Mouse (Mus musculus): ENCODE results near the gene Tex264. TPM values are rescaled to one million over a fixed set of nuclear protein-coding genes. Genes with fewer than 3 reads are reported as not detected.

Tex264 gene
- polyA plus RNA-seq, 1 experiment from 2014 or later, result 67.7 TPM

- TF ChIP-seq EP300 (IDR thresholded peaks at IDR 0.05) (no peak), CTCF (IDR thresholded peaks at IDR 0.05) (no peak)
- no peak within 1 kb of the TSS for H3K9ac ChIP-seq (replicated peaks; ENCODE audit: low read depth)
- no peaks in the 10 kb centered on the region for H3K27me3 ChIP-seq (replicated peaks; ENCODE audit: insufficient read depth, low read length)
- no peak within 1 kb of the TSS for H3K4me2 ChIP-seq (replicated peaks; ENCODE audit: low read depth, low read length)
- WGBS, result 64% methylated on average over 2 of the region's 2 CpGs
- H3K36me3 ChIP-seq (ENCODE audit: insufficient read depth, low read length), result no peaks in the 10 kb centered on the region
- ATAC-seq (no peak), DNase-seq (ENCODE audit: low spot score) (no peak)
- H3K4me3 ChIP-seq (ENCODE audit: low read depth, low read length), result no peak within 1 kb of the TSS
- no peaks in the 10 kb centered on the region for H3K9me3 ChIP-seq (ENCODE audit: low read length)
- H3K27ac ChIP-seq (ENCODE audit: low read length), result no peak within 1 kb of the TSS
- H3K4me1 ChIP-seq (ENCODE audit: insufficient read depth, low read depth, low read length), result no peaks in the 10 kb centered on the region
These were observed 59.4 kb downstream of the Tex264 start, which contains the start of gene Iqcf6 for GRCm38 (mm10) chr9:106626282-106626681. Gene Iqcf6 (plus strand): TSS chr9:106626582.

- no peak for TF ChIP-seq EP300 (IDR thresholded peaks at IDR 0.05)
- TF ChIP-seq CTCF (IDR thresholded peaks at IDR 0.05), result no peak
- H3K4me3 ChIP-seq (ENCODE audit: low read depth, low read length), result no peak overlapping the region
- no peak for ATAC-seq
- no peak for DNase-seq (ENCODE audit: low spot score)
- 87% methylated on average over 3 of the region's 3 CpGs for WGBS
- H3K27me3 ChIP-seq (replicated peaks; ENCODE audit: insufficient read depth, low read length), result no peaks in the 10 kb centered on the region
- no peak overlapping the region for H3K9ac ChIP-seq (replicated peaks; ENCODE audit: low read depth)
- H3K27ac ChIP-seq (ENCODE audit: low read length), result no peak overlapping the region
- no peaks in the 10 kb centered on the region for H3K36me3 ChIP-seq (ENCODE audit: insufficient read depth, low read length)
- H3K9me3 ChIP-seq (ENCODE audit: low read length), result no peaks in the 10 kb centered on the region
- no peaks in the 10 kb centered on the region for H3K4me1 ChIP-seq (ENCODE audit: insufficient read depth, low read depth, low read length)
- no peak overlapping the region for H3K4me2 ChIP-seq (replicated peaks; ENCODE audit: low read depth, low read length)
These were observed 68.2 kb downstream of the Tex264 start for GRCm38 (mm10) chr9:106617496-106617895.

GRCm38 (mm10) chr9:106616306-106616705 is 69.4 kb downstream of the Tex264 start:
- Histone ChIP-seq H3K9ac (replicated peaks; ENCODE audit: low read depth) (no peak overlapping the region), H3K27me3 (replicated peaks; ENCODE audit: insufficient read depth, low read length) (no peaks in the 10 kb centered on the region), H3K4me1 (ENCODE audit: insufficient read depth, low read depth, low read length) (no peaks in the 10 kb centered on the region), H3K36me3 (ENCODE audit: insufficient read depth, low read length) (no peaks in the 10 kb centered on the region), H3K9me3 (ENCODE audit: low read length) (no peaks in the 10 kb centered on the region), H3K4me3 (ENCODE audit: low read depth, low read length) (no peak overlapping the region), H3K4me2 (replicated peaks; ENCODE audit: low read depth, low read length) (no peak overlapping the region), H3K27ac (ENCODE audit: low read length) (no peak overlapping the region)
- TF ChIP-seq CTCF (IDR thresholded peaks at IDR 0.05), result no peak
- ATAC-seq (no peak), DNase-seq (ENCODE audit: low spot score) (no peak)
- 66% methylated on average over 9 of the region's 9 CpGs for WGBS

GRCm38 (mm10) chr9:106614616-106615015 is 71.1 kb downstream of the Tex264 start:
- WGBS, result 9% methylated on average over 3 of the region's 3 CpGs
- Histone ChIP-seq H3K27ac (ENCODE audit: low read length) (no peak overlapping the region), H3K9me3 (ENCODE audit: low read length) (no peaks in the 10 kb centered on the region), H3K4me3 (ENCODE audit: low read depth, low read length) (no peak overlapping the region), H3K9ac (replicated peaks; ENCODE audit: low read depth) (no peak overlapping the region), H3K4me1 (ENCODE audit: insufficient read depth, low read depth, low read length) (no peaks in the 10 kb centered on the region), H3K36me3 (ENCODE audit: insufficient read depth, low read length) (no peaks in the 10 kb centered on the region), H3K4me2 (replicated peaks; ENCODE audit: low read depth, low read length) (no peak overlapping the region), H3K27me3 (replicated peaks; ENCODE audit: insufficient read depth, low read length) (no peaks in the 10 kb centered on the region)
- peak; percentile 50 for DNase-seq (ENCODE audit: low spot score)
- no peak for TF ChIP-seq EP300 (IDR thresholded peaks at IDR 0.05)
- ATAC-seq, result no peak

GRCm38 (mm10) chr9:106613951-106614350 is 71.8 kb downstream of the Tex264 start:
- H3K4me2 ChIP-seq (replicated peaks; ENCODE audit: low read depth, low read length), result no peak overlapping the region
- no peak overlapping the region for H3K4me3 ChIP-seq (ENCODE audit: low read depth, low read length)
- no peaks in the 10 kb centered on the region for H3K27me3 ChIP-seq (replicated peaks; ENCODE audit: insufficient read depth, low read length)
- TF ChIP-seq CTCF (IDR thresholded peaks at IDR 0.05) (no peak), EP300 (IDR thresholded peaks at IDR 0.05) (no peak)
- no peaks in the 10 kb centered on the region for H3K4me1 ChIP-seq (ENCODE audit: insufficient read depth, low read depth, low read length)
- no peak for DNase-seq (ENCODE audit: low spot score)
- 56% methylated on average over 2 of the region's 2 CpGs for WGBS
- H3K9me3 ChIP-seq (ENCODE audit: low read length), result no peaks in the 10 kb centered on the region
- ATAC-seq, result no peak
- H3K9ac ChIP-seq (replicated peaks; ENCODE audit: low read depth), result no peak overlapping the region
- no peaks in the 10 kb centered on the region for H3K36me3 ChIP-seq (ENCODE audit: insufficient read depth, low read length)
- no peak overlapping the region for H3K27ac ChIP-seq (ENCODE audit: low read length)

- DNase-seq (ENCODE audit: low spot score) (no peak), ATAC-seq (no peak)
- TF ChIP-seq EP300 (IDR thresholded peaks at IDR 0.05) (no peak), CTCF (IDR thresholded peaks at IDR 0.05) (no peak)
- H3K36me3 ChIP-seq (ENCODE audit: insufficient read depth, low read length), result no peaks in the 10 kb centered on the region
- no peaks in the 10 kb centered on the region for H3K27me3 ChIP-seq (replicated peaks; ENCODE audit: insufficient read depth, low read length)
- no peak overlapping the region for H3K4me3 ChIP-seq (ENCODE audit: low read depth, low read length)
- no peaks in the 10 kb centered on the region for H3K9me3 ChIP-seq (ENCODE audit: low read length)
- H3K9ac ChIP-seq (replicated peaks; ENCODE audit: low read depth), result no peak overlapping the region
- H3K27ac ChIP-seq (ENCODE audit: low read length), result no peak overlapping the region
- WGBS, result 71% methylated on average over 4 of the region's 4 CpGs
- no peak overlapping the region for H3K4me2 ChIP-seq (replicated peaks; ENCODE audit: low read depth, low read length)
- no peaks in the 10 kb centered on the region for H3K4me1 ChIP-seq (ENCODE audit: insufficient read depth, low read depth, low read length)
These were observed 75.0 kb downstream of the Tex264 start for GRCm38 (mm10) chr9:106610727-106611126.

Other genes with a start within 250 kb of the Tex264 start
- gene Acy1, start 247.6 kb downstream of the Tex264 start, polyA plus RNA-seq (2015; fragmentation: Nextera tagmentation; extraction: Ambion mirVana), result 8.5 and 12.5 TPM in 2 replicates
- gene Abhd14b, start 238.5 kb downstream of the Tex264 start, polyA plus RNA-seq (2015; fragmentation: Nextera tagmentation; extraction: Ambion mirVana), result 31.1 and 36.8 TPM in 2 replicates
- 21.7 and 26.9 TPM in 2 replicates for gene Abhd14a, start 238.2 kb downstream of the Tex264 start, polyA plus RNA-seq (2015; fragmentation: Nextera tagmentation; extraction: Ambion mirVana)
- 29.4 and 30.6 TPM in 2 replicates for gene Pcbp4, start 232.6 kb downstream of the Tex264 start, polyA plus RNA-seq (2015; fragmentation: Nextera tagmentation; extraction: Ambion mirVana)
- gene Gpr62, start 220.0 kb downstream of the Tex264 start, polyA plus RNA-seq (2015; fragmentation: Nextera tagmentation; extraction: Ambion mirVana), result 0.13 and 0.20 TPM in 2 replicates
- gene Rrp9, start 210.0 kb downstream of the Tex264 start, polyA plus RNA-seq (2015; fragmentation: Nextera tagmentation; extraction: Ambion mirVana), result 19.4 and 21.7 TPM in 2 replicates
- 21.5 and 24.0 TPM in 2 replicates for gene Parp3, start 209.0 kb downstream of the Tex264 start, polyA plus RNA-seq (2015; fragmentation: Nextera tagmentation; extraction: Ambion mirVana)
- not detected in 2 replicates for gene Iqcf1, start 186.0 kb downstream of the Tex264 start, polyA plus RNA-seq (2015; fragmentation: Nextera tagmentation; extraction: Ambion mirVana)
- not detected in 2 replicates for gene Iqcf5, start 171.4 kb downstream of the Tex264 start, polyA plus RNA-seq (2015; fragmentation: Nextera tagmentation; extraction: Ambion mirVana)
- gene Iqcf3, start 124.3 kb downstream of the Tex264 start, polyA plus RNA-seq (2015; fragmentation: Nextera tagmentation; extraction: Ambion mirVana), result not detected in 2 replicates
- gene Iqcf4, start 114.9 kb downstream of the Tex264 start, polyA plus RNA-seq (2015; fragmentation: Nextera tagmentation; extraction: Ambion mirVana), result not detected in 2 replicates
- not detected in 2 replicates for gene Iqcf6, start 59.3 kb downstream of the Tex264 start, polyA plus RNA-seq (2015; fragmentation: Nextera tagmentation; extraction: Ambion mirVana)
- not detected in 2 replicates for gene Grm2, start 29.8 kb downstream of the Tex264 start, polyA plus RNA-seq (2015; fragmentation: Nextera tagmentation; extraction: Ambion mirVana)
- 2.5 and 2.8 TPM in 2 replicates for gene Rad54l2, start 103.3 kb upstream of the Tex264 start, polyA plus RNA-seq (2015; fragmentation: Nextera tagmentation; extraction: Ambion mirVana)
- gene Dcaf1, start 135.9 kb upstream of the Tex264 start, polyA plus RNA-seq (2015; fragmentation: Nextera tagmentation; extraction: Ambion mirVana), result 5.9 and 7.2 TPM in 2 replicates
- gene Rbm15b, start 201.5 kb upstream of the Tex264 start, polyA plus RNA-seq (2015; fragmentation: Nextera tagmentation; extraction: Ambion mirVana), result 4.5 and 5.2 TPM in 2 replicates
- 171 and 218 TPM in 2 replicates for gene Manf, start 206.1 kb upstream of the Tex264 start, polyA plus RNA-seq (2015; fragmentation: Nextera tagmentation; extraction: Ambion mirVana)